Mouse (Mus musculus): ENCODE results near the gene Srprb.

Gene Srprb

GRCm38 (mm10) chr9:103201561-103202260, at the start of gene Srprb:
TSS of gene Srprb (minus strand) at chr9:103202137.
- peak; percentile 96 for DNase-seq (ENCODE audit: low spot score)

- no peak for DNase-seq (ENCODE audit: low spot score)
Measured at GRCm38 (mm10) chr9:103248618-103249017, 46.7 kb upstream of the Srprb start.

GRCm38 (mm10) chr9:103246526-103247168, 44.7 kb upstream of the Srprb start:
- DNase-seq (ENCODE audit: low spot score) = no peak

GRCm38 (mm10) chr9:103243640-103244039, 41.7 kb upstream of the Srprb start:
- DNase-seq (ENCODE audit: low spot score) = no peak

- DNase-seq (ENCODE audit: low spot score) = no peak
Measured at GRCm38 (mm10) chr9:103241206-103241605, 39.3 kb upstream of the Srprb start.

- no peak for DNase-seq (ENCODE audit: low spot score)
Measured at GRCm38 (mm10) chr9:103239471-103239870, 37.5 kb upstream of the Srprb start.

- DNase-seq (ENCODE audit: low spot score) = no peak
Measured at GRCm38 (mm10) chr9:103234565-103235165, 32.7 kb upstream of the Srprb start.

- DNase-seq (ENCODE audit: low spot score) = no peak
Measured at GRCm38 (mm10) chr9:103234059-103234458, 32.1 kb upstream of the Srprb start.

- no peak for DNase-seq (ENCODE audit: low spot score)
Measured at GRCm38 (mm10) chr9:103233006-103233395, 31.1 kb upstream of the Srprb start.

- DNase-seq (ENCODE audit: low spot score) = no peak
Measured at GRCm38 (mm10) chr9:103232232-103233005, 30.5 kb upstream of the Srprb start.

GRCm38 (mm10) chr9:103230151-103230951, 28.4 kb upstream of the Srprb start, which contains the start of the genes Gm20425 and Trf:
TSS of gene Gm20425 (minus strand) at chr9:103230307.
TSS of gene Trf (minus strand) at chr9:103230444.
- peak; percentile 31 for DNase-seq (ENCODE audit: low spot score)

GRCm38 (mm10) chr9:103229037-103229867, 27.3 kb upstream of the Srprb start:
- no peak for DNase-seq (ENCODE audit: low spot score)

GRCm38 (mm10) chr9:103228370-103229003, 26.6 kb upstream of the Srprb start:
- DNase-seq (ENCODE audit: low spot score) = no peak

GRCm38 (mm10) chr9:103227760-103228159, 25.8 kb upstream of the Srprb start:
- no peak for DNase-seq (ENCODE audit: low spot score)

- DNase-seq (ENCODE audit: low spot score) = no peak
Measured at GRCm38 (mm10) chr9:103226806-103227205, 24.9 kb upstream of the Srprb start.

- DNase-seq (ENCODE audit: low spot score) = peak; percentile 45
Measured at GRCm38 (mm10) chr9:103225464-103225863, 23.5 kb upstream of the Srprb start.

GRCm38 (mm10) chr9:103224721-103225120, 22.8 kb upstream of the Srprb start:
- no peak for DNase-seq (ENCODE audit: low spot score)

GRCm38 (mm10) chr9:103214281-103214680, 12.3 kb upstream of the Srprb start:
- DNase-seq (ENCODE audit: low spot score) = no peak

- no peak for DNase-seq (ENCODE audit: low spot score)
Measured at GRCm38 (mm10) chr9:103213631-103214030, 11.7 kb upstream of the Srprb start.

All from embryo, embryonic 10.5 days (tissue).